Mouse (Mus musculus) cerebellum, adult 2 months (tissue): ENCODE measurements around the gene Lta. TPM values are rescaled to one million over a fixed set of nuclear protein-coding genes. Genes with fewer than 3 reads are reported as not detected.

Experiments used
- DNase-seq, 2 experiments: peaks; one replicate each; pipeline ENCODE4 v3.0.0; 2021
- H3K27ac ChIP-seq: fragments of 200-500 bp; 2 replicates; pipeline ENCODE4 v1.5.1; 2012; ENCODE audit warnings: low read length, control low read depth, inconsistent platforms; ENCODE audit not compliant: insufficient read depth
- H3K27me3 ChIP-seq: fragments of 200-500 bp; 2 replicates; pipeline ENCODE4 v1.6.1; 2012; ENCODE audit warnings: inconsistent platforms, mild to moderate bottlenecking, low read length, moderate library complexity; ENCODE audit not compliant: control insufficient read depth, insufficient read depth
- H3K4me1 ChIP-seq: fragments of 200-500 bp; 2 replicates; pipeline ENCODE4 v1.6.1; 2011; ENCODE audit warnings: low read length; ENCODE audit not compliant: control insufficient read depth, insufficient read depth
- H3K4me3 ChIP-seq: fragments of 200-500 bp; replicated peaks from 2 replicates; pipeline ENCODE3; 2011; ENCODE audit warnings: mild to moderate bottlenecking, low read depth, low read length, control low read depth; ENCODE audit not compliant: insufficient read depth
- CTCF ChIP-seq: fragments of 200-500 bp; IDR thresholded peaks from 2 replicates; pipeline ENCODE4 v1.5.1; 2011; ENCODE audit warnings: low read depth, mild to moderate bottlenecking, control low read depth, low read length, moderate library complexity, borderline replicate concordance; ENCODE audit not compliant: insufficient read depth
- POLR2A ChIP-seq: fragments of 200-500 bp; IDR thresholded peaks from 2 replicates; pipeline ENCODE4 v1.6.1; 2011; ENCODE audit warnings: low read length, control low read depth, borderline replicate concordance; ENCODE audit not compliant: insufficient read depth
- WGBS: fragments of 180-500 bp; shearing (Covaris S2); methylation state at CpG from one replicate; pipeline ENCODE4 v1.1.7; 2018; 5-methylcytosine and 5-hydroxymethylcytosine counted together
- polyA plus RNA-seq: library from polyadenylated mRNA; depleted of rRNA; stranded (reverse); fragments of >200 nt; gene quantifications from 2 replicates; pipeline ENCODE4 v1.2.3, GENCODE M21; 2012; rRNA removed

Lta gene
- polyA plus RNA-seq = 0.11 and 0.13 TPM in 2 replicates

DNA sequence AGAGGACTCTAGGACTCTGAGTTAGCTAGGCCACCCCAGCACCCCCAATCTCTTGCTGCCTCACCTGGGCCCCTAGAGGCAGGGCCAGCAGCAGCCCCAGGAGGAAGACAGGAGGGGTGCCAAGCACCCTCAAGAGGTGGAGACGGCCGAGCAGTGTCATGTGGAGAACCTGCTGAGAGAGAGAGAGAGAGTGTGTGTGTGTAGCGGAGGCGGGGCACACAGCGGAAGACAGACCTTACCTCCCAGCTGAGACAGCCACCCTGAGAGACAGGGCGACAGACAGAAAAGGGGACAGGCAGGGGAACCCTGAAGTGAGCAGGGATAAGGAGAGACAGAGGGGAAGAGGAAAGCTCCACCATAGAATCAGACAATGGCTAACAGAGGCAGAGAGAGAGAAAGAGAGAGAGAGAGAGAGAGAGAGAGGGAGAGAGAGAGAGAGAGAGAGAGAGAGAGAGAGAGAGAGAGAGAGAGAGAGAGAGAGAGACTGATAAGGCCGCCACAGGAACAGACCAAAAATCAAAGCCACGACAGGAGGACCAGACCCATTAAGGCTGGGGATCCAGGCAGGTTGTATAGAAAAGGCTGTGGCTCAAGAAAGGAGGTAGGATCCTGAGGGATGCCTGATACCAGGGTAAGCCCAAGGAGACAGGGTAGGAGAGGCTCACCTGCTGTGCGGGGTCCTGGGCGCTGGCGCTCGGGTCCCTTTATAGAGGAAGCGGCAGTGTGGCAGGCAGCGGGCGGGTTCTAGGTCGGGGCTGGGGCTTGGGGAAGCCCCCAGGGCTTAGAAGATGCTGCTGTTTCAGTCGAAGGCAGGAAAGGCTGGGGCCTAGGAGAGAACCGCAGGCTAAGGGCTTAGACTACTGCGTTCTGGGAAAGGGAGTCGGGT, at the start of gene Lta:
Gene Lta, minus strand, starts transcription at position 858 of the 886 bp plus-strand sequence.
- no peak within 1 kb of the TSS for H3K27ac ChIP-seq
- no peaks in the 10 kb centered on the region for H3K27me3 ChIP-seq
- DNase-seq = no peak
- no peaks in the 10 kb centered on the region for H3K4me1 ChIP-seq
- H3K4me3 ChIP-seq = no peak within 1 kb of the TSS
- TF ChIP-seq CTCF (no peak), POLR2A (no peak)
- WGBS = 37% methylated on average over 20 of the region's 20 CpGs

- 46% methylated on average over 11 of the region's 11 CpGs for WGBS
- H3K4me1 ChIP-seq = peaks cover 22% of the 10 kb centered on the region
- no peak overlapping the region for H3K27ac ChIP-seq
- H3K4me3 ChIP-seq = no peak overlapping the region
- DNase-seq = peak; percentile 50 to 68
- H3K27me3 ChIP-seq = no peaks in the 10 kb centered on the region
- TF ChIP-seq CTCF = peak; percentile 79
- peak; percentile 7; the same call in 1 of the 2 replicates for TF ChIP-seq POLR2A
These were observed 49.3 kb upstream of the Lta start for GRCm38 (mm10) chr17:35254241-35255098.

- no peaks in the 10 kb centered on the region for H3K27me3 ChIP-seq
- peaks cover 22% of the 10 kb centered on the region for H3K4me1 ChIP-seq
- DNase-seq = no peak
- H3K27ac ChIP-seq = no peak overlapping the region
- 68% methylated on average over 32 of the region's 32 CpGs for WGBS
- H3K4me3 ChIP-seq = no peak overlapping the region
- no peak for TF ChIP-seq CTCF
- no peak for TF ChIP-seq POLR2A
These were observed 48.3 kb upstream of the Lta start for GRCm38 (mm10) chr17:35253293-35254093.

DNA sequence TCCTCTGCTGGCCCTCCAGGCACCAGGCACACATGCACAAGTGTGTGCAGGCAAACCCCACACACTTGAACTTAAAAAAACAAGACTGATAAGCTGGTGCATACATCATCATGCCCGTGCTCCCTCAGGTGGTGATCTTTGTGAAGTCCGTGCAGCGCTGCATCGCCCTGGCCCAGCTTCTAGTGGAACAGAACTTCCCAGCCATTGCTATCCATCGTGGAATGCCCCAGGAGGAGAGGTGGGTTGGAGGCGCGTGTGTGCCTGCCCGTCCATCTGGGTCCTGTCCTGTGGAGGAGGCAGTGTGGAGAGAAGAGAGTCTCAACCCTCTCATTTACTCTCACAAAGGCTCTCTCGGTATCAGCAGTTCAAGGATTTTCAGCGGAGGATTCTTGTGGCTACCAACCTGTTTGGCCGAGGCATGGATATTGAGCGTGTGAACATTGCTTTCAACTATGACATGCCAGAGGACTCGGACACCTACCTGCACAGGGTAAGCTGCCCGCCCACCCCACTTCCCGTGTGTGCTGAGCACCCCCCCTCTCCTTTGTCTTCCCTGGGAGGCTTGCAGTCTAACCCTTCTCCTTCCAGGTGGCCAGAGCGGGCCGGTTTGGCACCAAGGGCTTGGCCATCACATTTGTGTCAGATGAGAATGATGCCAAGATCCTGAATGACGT, 47.6 kb upstream of the Lta start:
- H3K4me1 ChIP-seq = peaks cover 22% of the 10 kb centered on the region
- no peak for DNase-seq
- no peaks in the 10 kb centered on the region for H3K27me3 ChIP-seq
- H3K4me3 ChIP-seq = no peak overlapping the region
- no peak overlapping the region for H3K27ac ChIP-seq
- TF ChIP-seq POLR2A (no peak), CTCF (no peak)
- 47% methylated on average over 18 of the region's 18 CpGs for WGBS

DNA sequence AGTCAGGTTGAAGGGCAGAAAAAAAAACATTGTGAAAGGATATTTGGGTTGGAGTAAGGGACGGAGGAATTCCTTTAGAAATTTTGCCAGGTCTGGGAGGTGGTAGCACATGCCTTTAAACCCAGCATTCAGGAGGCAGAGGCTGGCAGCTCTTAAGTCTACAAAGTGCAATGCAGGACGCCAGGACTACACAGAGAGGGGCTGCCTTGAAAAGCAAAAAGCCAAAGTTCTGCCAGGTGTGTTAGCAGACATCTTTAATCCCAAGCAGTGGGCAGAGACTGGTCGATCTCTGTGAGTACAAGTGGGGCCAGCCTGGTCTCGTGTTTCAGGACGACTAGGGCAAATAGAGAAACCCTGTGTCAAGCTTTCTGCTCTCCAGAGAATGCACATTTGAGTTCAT, 46.8 kb upstream of the Lta start:
- WGBS = 72% methylated on average over 5 of the region's 5 CpGs
- Histone ChIP-seq H3K4me1 (peaks cover 22% of the 10 kb centered on the region), H3K27ac (no peak overlapping the region), H3K27me3 (no peaks in the 10 kb centered on the region), H3K4me3 (no peak overlapping the region)
- no peak for DNase-seq
- TF ChIP-seq POLR2A (no peak), CTCF (no peak)

GRCm38 (mm10) chr17:35251162-35251719, 46.1 kb upstream of the Lta start:
- peak in 1 of 2 experiments; percentile 68 for DNase-seq
- TF ChIP-seq CTCF (no peak), POLR2A (no peak)

More at GRCm38 (mm10) chr17:35251162-35251719, 46.1 kb upstream of the Lta start:
- Histone ChIP-seq H3K27ac (no peak overlapping the region), H3K4me1 (peaks cover 25% of the 10 kb centered on the region), H3K27me3 (no peaks in the 10 kb centered on the region), H3K4me3 (no peak overlapping the region)
- 58% methylated on average over 15 of the region's 15 CpGs for WGBS
